Mouse (Mus musculus): Measurements from ENCODE around the gene Gm45062.
A peak's percentile ranks its signal among the peaks of the same experiment; 100 is the strongest.

The Gm45062 gene

GRCm38 (mm10) chr6:8473498-8473897, 214.2 kb downstream of the Gm45062 start:
- DNase-seq (ENCODE audit: low read depth in 1 of 2, low spot score in 2 of 2) = no peak

- no peak for DNase-seq (ENCODE audit: low read depth in 1 of 2, low spot score in 2 of 2)
Measured at GRCm38 (mm10) chr6:8474316-8474715, 215.1 kb downstream of the Gm45062 start.

GRCm38 (mm10) chr6:8474820-8475219, 215.6 kb downstream of the Gm45062 start:
- DNase-seq (ENCODE audit: low read depth in 1 of 2, low spot score in 2 of 2) = no peak

GRCm38 (mm10) chr6:8479176-8479575, 219.9 kb downstream of the Gm45062 start:
- no peak for DNase-seq (ENCODE audit: low read depth in 1 of 2, low spot score in 2 of 2)

GRCm38 (mm10) chr6:8484437-8485275, 225.4 kb downstream of the Gm45062 start:
- no peak for DNase-seq (ENCODE audit: low read depth in 1 of 2, low spot score in 2 of 2)

- peak in 1 of 2 experiments; percentile 4 for DNase-seq (ENCODE audit: low read depth in 1 of 2, low spot score in 2 of 2)
Measured at GRCm38 (mm10) chr6:8485414-8486175, 226.3 kb downstream of the Gm45062 start.

- DNase-seq (ENCODE audit: low read depth in 1 of 2, low spot score in 2 of 2) = no peak
Measured at GRCm38 (mm10) chr6:8486391-8487043, 227.3 kb downstream of the Gm45062 start.

- DNase-seq (ENCODE audit: low read depth in 1 of 2, low spot score in 2 of 2) = no peak
Measured at GRCm38 (mm10) chr6:8487044-8487853, 228.0 kb downstream of the Gm45062 start.

GRCm38 (mm10) chr6:8488249-8488648, 229.0 kb downstream of the Gm45062 start:
- no peak for DNase-seq (ENCODE audit: low read depth in 1 of 2, low spot score in 2 of 2)

- no peak for DNase-seq (ENCODE audit: low read depth in 1 of 2, low spot score in 2 of 2)
Measured at GRCm38 (mm10) chr6:8489266-8489665, 230.0 kb downstream of the Gm45062 start.

- no peak for DNase-seq (ENCODE audit: low read depth in 1 of 2, low spot score in 2 of 2)
Measured at GRCm38 (mm10) chr6:8489938-8490585, 230.8 kb downstream of the Gm45062 start.

- DNase-seq (ENCODE audit: low read depth in 1 of 2, low spot score in 2 of 2) = no peak
Measured at GRCm38 (mm10) chr6:8492248-8492647, 233.0 kb downstream of the Gm45062 start.

GRCm38 (mm10) chr6:8495109-8495826, 236.0 kb downstream of the Gm45062 start:
- no peak for DNase-seq (ENCODE audit: low read depth in 1 of 2, low spot score in 2 of 2)

GRCm38 (mm10) chr6:8495827-8496222, 236.6 kb downstream of the Gm45062 start:
- no peak for DNase-seq (ENCODE audit: low read depth in 1 of 2, low spot score in 2 of 2)

- DNase-seq (ENCODE audit: low read depth in 1 of 2, low spot score in 2 of 2) = no peak
Measured at GRCm38 (mm10) chr6:8497234-8497867, 238.1 kb downstream of the Gm45062 start.

GRCm38 (mm10) chr6:8497868-8498257, 238.6 kb downstream of the Gm45062 start:
- no peak for DNase-seq (ENCODE audit: low read depth in 1 of 2, low spot score in 2 of 2)

- no peak for DNase-seq (ENCODE audit: low read depth in 1 of 2, low spot score in 2 of 2)
Measured at GRCm38 (mm10) chr6:8498961-8499360, 239.7 kb downstream of the Gm45062 start.

- no peak for DNase-seq (ENCODE audit: low read depth in 1 of 2, low spot score in 2 of 2)
Measured at GRCm38 (mm10) chr6:8503953-8504352, 244.7 kb downstream of the Gm45062 start.

GRCm38 (mm10) chr6:8504521-8505228, 245.4 kb downstream of the Gm45062 start:
- DNase-seq (ENCODE audit: low read depth in 1 of 2, low spot score in 2 of 2) = peak in 1 of 2 experiments; percentile 4
